Mouse (Mus musculus): Measurements from ENCODE around the gene Syce2.

- no peak for TF ChIP-seq CTCF (IDR thresholded peaks at IDR 0.05; ENCODE audit: low read depth, low read length)
- no peak for TF ChIP-seq POLR2AphosphoS5 (IDR thresholded peaks at IDR 0.05; ENCODE audit: insufficient replicate concordance, low read depth, low read length)
Observed at GRCm38 (mm10) chr8:84837912-84838470, 33.9 kb upstream of the Syce2 start.
